Mouse (Mus musculus): ENCODE data around the gene Pitpnm2.

- no peak for TF ChIP-seq CTCF (IDR thresholded peaks at IDR 0.05; ENCODE audit: low read depth, low read length)
- TF ChIP-seq GATA1 (IDR thresholded peaks at IDR 0.05; ENCODE audit: borderline replicate concordance, low read length): no peak
- TF ChIP-seq POLR2AphosphoS5 (IDR thresholded peaks at IDR 0.05; ENCODE audit: insufficient replicate concordance, low read depth, low read length): no peak
Observed at GRCm38 (mm10) chr5:124244885-124245284, 4.7 kb downstream of the Pitpnm2 start.

Data from G1E (cell line).